Mouse (Mus musculus) stomach, postnatal 0 days (tissue): ENCODE results near the gene Cacna2d1. TPM values are rescaled to one million over a fixed set of nuclear protein-coding genes. Genes with fewer than 3 reads are reported as not detected.

Experiments used
- ATAC-seq: fragments of 200-750 bp; cut with Nextera tagmentation; 2 replicates; pipeline ENCODE4 v1.8.0; 2017; ENCODE audit not compliant: low FRiP score, low TSS enrichment
- DNase-seq: peaks from one replicate; pipeline ENCODE4 v3.0.0-alpha.2; 2016; ENCODE audit warnings: low spot score
- H3K27ac ChIP-seq: fragments of 300-500 bp; sonication (generic); replicated peaks from 2 replicates; pipeline ENCODE4 v1.5.1; 2014; ENCODE audit warnings: mild to moderate bottlenecking, control low read depth
- H3K27me3 ChIP-seq: fragments of 300-500 bp; sonication (generic); 2 replicates; pipeline ENCODE4 v1.6.1; 2014; ENCODE audit warnings: low read length; ENCODE audit not compliant: control insufficient read depth, insufficient read depth
- H3K36me3 ChIP-seq: fragments of 300-500 bp; sonication (generic); 2 replicates; pipeline ENCODE4 v1.6.1; 2014; ENCODE audit warnings: low read length, mixed read lengths; ENCODE audit not compliant: control insufficient read depth, insufficient read depth
- H3K4me1 ChIP-seq: fragments of 300-500 bp; sonication (generic); replicated peaks from 2 replicates; pipeline ENCODE4 v1.6.1; 2014; ENCODE audit warnings: antibody characterized with exemption; ENCODE audit not compliant: control insufficient read depth, insufficient read depth
- H3K4me2 ChIP-seq: fragments of 300-500 bp; sonication (generic); replicated peaks from 2 replicates; pipeline ENCODE4 v1.6.1; 2014; ENCODE audit warnings: low read depth, mild to moderate bottlenecking, control low read depth, moderate library complexity
- H3K4me3 ChIP-seq: fragments of 300-500 bp; sonication (generic); 2 replicates; pipeline ENCODE4 v1.5.1; 2014; ENCODE audit warnings: low read depth, low read length, control low read depth
- H3K9ac ChIP-seq: fragments of 300-500 bp; sonication (generic); 2 replicates; pipeline ENCODE4 v1.6.1; 2014; ENCODE audit warnings: mild to moderate bottlenecking, low read length, control low read depth, mixed read lengths
- H3K9me3 ChIP-seq: fragments of 300-500 bp; sonication (generic); 2 replicates; pipeline ENCODE4 v1.6.1; 2016; ENCODE audit warnings: low read length; ENCODE audit not compliant: control insufficient read depth
- CTCF ChIP-seq: IDR thresholded peaks from 2 replicates; pipeline ENCODE4 v1.5.1; 2016; ENCODE audit warnings: antibody characterized with exemption, low read depth, mild to moderate bottlenecking, moderate library complexity
- EP300 ChIP-seq: optimal IDR thresholded peaks from 2 replicates; pipeline ENCODE3; 2016; ENCODE audit warnings: antibody characterized with exemption
- WGBS: fragments of 180-500 bp; shearing (Covaris S2); extraction: QIAGEN DNeasy Blood & Tissue Kit; methylation state at CpG from one replicate; pipeline ENCODE4 v1.1.7; 2014; 5-methylcytosine and 5-hydroxymethylcytosine counted together
- polyA plus RNA-seq: library from polyadenylated mRNA; unstranded; fragments of >200 nt; fragmentation: Nextera tagmentation; extraction: Ambion mirVana; gene quantifications from 2 replicates; pipeline ENCODE4 v1.2.1, GENCODE M21; 2015

The Cacna2d1 gene
- polyA plus RNA-seq, 1 experiment from 2014 or later = 7.5 TPM

GRCm38 (mm10) chr5:16191165-16191564 is 256.7 kb downstream of the Cacna2d1 start:
- H3K4me2 ChIP-seq = no peak overlapping the region
- TF ChIP-seq EP300 (no peak), CTCF (no peak)
- no peaks in the 10 kb centered on the region for H3K27me3 ChIP-seq
- no peak overlapping the region for H3K27ac ChIP-seq
- no peak for DNase-seq
- 85% methylated on average over 3 of the region's 3 CpGs for WGBS
- H3K4me1 ChIP-seq = no peaks in the 10 kb centered on the region
- H3K36me3 ChIP-seq = no peaks in the 10 kb centered on the region
- H3K9ac ChIP-seq = no peak overlapping the region
- no peak overlapping the region for H3K4me3 ChIP-seq
- no peaks in the 10 kb centered on the region for H3K9me3 ChIP-seq
- no peak for ATAC-seq

GRCm38 (mm10) chr5:16199816-16200215 is 265.3 kb downstream of the Cacna2d1 start:
- H3K4me3 ChIP-seq = no peak overlapping the region
- H3K27me3 ChIP-seq = no peaks in the 10 kb centered on the region
- no peak for DNase-seq
- no peaks in the 10 kb centered on the region for H3K9me3 ChIP-seq
- 42% methylated on average over 2 of the region's 2 CpGs for WGBS
- H3K27ac ChIP-seq = no peak overlapping the region
- H3K4me2 ChIP-seq = no peak overlapping the region
- H3K36me3 ChIP-seq = no peaks in the 10 kb centered on the region
- no peak for TF ChIP-seq EP300
- peak; percentile 58 for TF ChIP-seq CTCF
- no peaks in the 10 kb centered on the region for H3K4me1 ChIP-seq
- no peak for ATAC-seq
- H3K9ac ChIP-seq = no peak overlapping the region

GRCm38 (mm10) chr5:16221960-16222359 is 287.5 kb downstream of the Cacna2d1 start:
- ATAC-seq (no peak), DNase-seq (no peak)
- Histone ChIP-seq H3K27me3 (no peaks in the 10 kb centered on the region), H3K4me1 (no peaks in the 10 kb centered on the region), H3K4me3 (no peak overlapping the region), H3K4me2 (no peak overlapping the region), H3K9ac (no peak overlapping the region), H3K27ac (no peak overlapping the region), H3K36me3 (no peaks in the 10 kb centered on the region), H3K9me3 (no peaks in the 10 kb centered on the region)
- 82% methylated on average over 4 of the region's 4 CpGs for WGBS
- TF ChIP-seq EP300 (no peak), CTCF (no peak)

GRCm38 (mm10) chr5:16225359-16225758 is 290.9 kb downstream of the Cacna2d1 start:
- TF ChIP-seq CTCF (no peak), EP300 (no peak)
- no peak overlapping the region for H3K4me3 ChIP-seq
- no peaks in the 10 kb centered on the region for H3K9me3 ChIP-seq
- no peaks in the 10 kb centered on the region for H3K27me3 ChIP-seq
- H3K27ac ChIP-seq = no peak overlapping the region
- 67% methylated on average over 2 of the region's 2 CpGs for WGBS
- H3K36me3 ChIP-seq = no peaks in the 10 kb centered on the region
- no peaks in the 10 kb centered on the region for H3K4me1 ChIP-seq
- H3K9ac ChIP-seq = no peak overlapping the region
- H3K4me2 ChIP-seq = no peak overlapping the region
- DNase-seq (no peak), ATAC-seq (no peak)

GRCm38 (mm10) chr5:16229384-16229783 is 294.9 kb downstream of the Cacna2d1 start:
- no peak overlapping the region for H3K9ac ChIP-seq

GRCm38 (mm10) chr5:16231477-16231876 is 297.0 kb downstream of the Cacna2d1 start:
- no peak for DNase-seq
- TF ChIP-seq CTCF (no peak), EP300 (no peak)
- WGBS = 85% methylated on average over 9 of the region's 9 CpGs
- H3K9me3 ChIP-seq = no peaks in the 10 kb centered on the region
- H3K36me3 ChIP-seq = no peaks in the 10 kb centered on the region
- H3K4me1 ChIP-seq = no peaks in the 10 kb centered on the region
- no peak for ATAC-seq
- no peak overlapping the region for H3K27ac ChIP-seq
- no peak overlapping the region for H3K4me3 ChIP-seq
- H3K9ac ChIP-seq = no peak overlapping the region
- no peaks in the 10 kb centered on the region for H3K27me3 ChIP-seq
- H3K4me2 ChIP-seq = no peak overlapping the region

More at GRCm38 (mm10) chr5:16229384-16229783, 294.9 kb downstream of the Cacna2d1 start:
- ATAC-seq = no peak
- TF ChIP-seq CTCF (no peak), EP300 (no peak)
- Histone ChIP-seq H3K9me3 (no peaks in the 10 kb centered on the region), H3K27me3 (no peaks in the 10 kb centered on the region), H3K4me3 (no peak overlapping the region), H3K27ac (no peak overlapping the region), H3K36me3 (no peaks in the 10 kb centered on the region), H3K4me1 (no peaks in the 10 kb centered on the region), H3K4me2 (no peak overlapping the region)
- 75% methylated on average over 3 of the region's 3 CpGs for WGBS
- no peak for DNase-seq
